In genomic region chr16:71489415-71489814, GRCm38 (mm10) we compare ENCODE assay signal across 15 mouse cellular contexts.
"Had no signal": no experiment of that assay in that cellular context is flagged by ENCODE, and none has a peak within 500 bp of the region (broad histone marks: within the 10 kb centered on the region; RNA-seq: fewer than 3 reads in every experiment).

No protein-coding gene starts in this region.

- H3K9ac ChIP-seq: neural tube, embryonic 15.5 days; stomach, embryonic 15.5 days had no signal

- H3K4me2 ChIP-seq: neural tube, embryonic 15.5 days; stomach, embryonic 15.5 days had no signal

- H3K4me1 ChIP-seq: neural tube, embryonic 15.5 days; stomach, embryonic 15.5 days had no signal

- H3K9me3 ChIP-seq: neural tube, embryonic 15.5 days; stomach, embryonic 15.5 days had no signal

- H3K4me3 ChIP-seq: neural tube, embryonic 15.5 days; stomach, embryonic 15.5 days had no signal

- H3K27ac ChIP-seq: neural tube, embryonic 15.5 days; stomach, embryonic 15.5 days; stomach, postnatal 0 days had no signal

- DNase-seq: retina, postnatal 1 day; right cerebral cortex, adult 18-20 months; right cerebral cortex, postnatal 14 days; right cerebral cortex, postnatal 25 days; right cerebral cortex, postnatal 4 days; spleen, adult 18-20 months; thymus, adult 18-20 months; thymus, adult 2 months; thymus, postnatal 14 days; thymus, postnatal 25 days; thymus, postnatal 36 days; thymus, postnatal 4 days had no signal

- H3K27me3 ChIP-seq: neural tube, embryonic 15.5 days; stomach, embryonic 15.5 days had no signal

- H3K36me3 ChIP-seq: neural tube, embryonic 15.5 days; stomach, embryonic 15.5 days had no signal
